Mouse (Mus musculus) embryo, embryonic 9.5 days (tissue): Measurements from ENCODE around the gene Saxo2.

Experiments used
- DNase-seq: peaks from one replicate; pipeline ENCODE4 v3.0.0-alpha.2; 2017; ENCODE audit errors: extremely low spot score

Saxo2 gene

DNA sequence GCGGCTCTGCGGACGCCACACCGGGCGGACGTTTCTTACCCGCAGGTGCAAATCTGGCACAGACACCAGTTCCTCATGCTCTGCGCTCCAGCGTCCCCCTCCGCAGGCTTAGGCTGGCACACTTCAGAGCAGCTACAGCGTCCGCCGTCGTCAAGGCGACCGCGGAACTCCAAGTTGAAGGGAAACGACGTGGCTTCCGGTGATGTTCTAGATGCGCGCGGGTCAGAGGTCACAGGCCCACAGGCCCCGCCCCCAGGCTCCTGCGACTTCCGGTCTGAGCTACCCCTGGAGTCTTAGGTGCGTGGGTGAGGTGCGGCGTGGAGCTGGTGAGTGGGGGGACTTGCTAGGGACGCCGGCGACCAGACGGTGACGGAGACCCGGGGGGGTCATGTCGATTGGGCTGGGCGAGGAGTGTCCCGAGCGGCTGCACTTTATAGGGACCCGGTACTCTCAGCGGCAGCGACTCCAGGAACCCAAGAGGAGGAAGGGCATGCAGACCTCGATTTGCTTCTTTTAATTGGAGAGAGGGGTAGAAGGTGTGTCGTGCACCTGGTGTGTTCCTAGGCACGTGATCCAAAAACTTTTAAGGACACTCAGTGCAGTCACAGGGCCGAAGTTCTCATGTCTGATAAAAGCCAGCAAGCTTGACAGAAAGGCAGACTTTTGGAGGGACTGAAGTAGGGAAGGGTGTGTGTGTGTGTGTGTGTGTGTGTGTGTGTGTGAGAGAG, at the start of gene Saxo2, which contains the start of gene Efl1:
Saxo2 (minus strand) TSS at position 176 of the 728 bp plus-strand sequence.
Efl1 (plus strand) TSS at position 262 of the 728 bp plus-strand sequence.
- peak; percentile 94 for DNase-seq

DNA sequence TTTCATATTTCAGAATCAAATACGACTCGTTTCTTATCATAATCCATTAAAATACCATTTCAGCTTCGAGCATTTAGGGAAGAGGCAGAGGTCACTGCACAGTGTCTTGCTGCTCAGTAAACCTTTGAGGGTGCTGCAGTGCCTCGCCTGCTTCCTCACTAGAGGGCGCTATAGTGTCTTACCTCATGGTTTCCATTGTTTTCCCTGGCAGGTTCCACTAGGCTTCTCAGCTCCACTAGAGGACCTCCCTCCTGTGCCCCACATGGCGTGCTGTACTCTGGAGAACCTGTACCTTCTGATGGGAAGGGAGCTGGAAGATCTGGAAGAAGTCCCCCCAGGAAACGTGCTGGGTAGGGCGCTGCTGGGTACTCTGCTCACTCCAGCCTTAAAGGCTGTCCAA, 49.3 kb upstream of the Saxo2 start:
- peak; percentile 17 for DNase-seq

DNA sequence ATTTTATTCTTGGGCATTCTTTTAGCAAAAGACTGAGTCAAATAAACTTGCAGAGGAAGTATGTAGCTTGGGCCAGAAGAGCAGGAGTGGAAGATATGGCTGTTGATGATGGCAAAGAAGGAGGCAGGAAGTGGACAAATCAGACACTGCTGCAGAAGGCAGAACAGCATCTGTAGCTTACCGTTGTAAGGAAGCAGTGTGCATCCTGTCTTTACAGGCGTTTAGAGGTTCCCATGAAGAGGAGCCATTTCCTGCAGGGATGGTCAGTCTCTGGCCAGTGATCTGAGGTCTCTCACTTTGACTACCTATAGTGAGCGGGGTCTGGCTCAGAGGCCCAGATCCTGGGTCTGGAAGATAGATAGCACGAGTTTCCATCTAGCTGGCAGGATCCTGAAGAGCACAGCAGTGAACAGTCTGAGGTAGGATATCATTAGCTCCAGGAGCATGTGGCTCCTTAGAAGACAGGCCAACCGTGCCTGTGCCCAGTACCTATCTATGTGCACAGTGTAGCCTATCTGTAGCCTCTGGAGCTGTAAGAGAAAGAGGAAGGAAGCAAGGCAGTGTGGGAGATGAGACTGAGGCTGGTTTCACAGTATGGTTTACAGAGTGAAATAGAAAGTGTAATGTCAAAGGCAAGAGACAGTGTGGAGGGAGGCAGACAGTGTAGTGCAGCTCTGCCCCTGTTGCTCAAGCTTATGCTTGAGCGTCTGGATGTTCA, 42.9 kb upstream of the Saxo2 start:
- no peak for DNase-seq

DNA sequence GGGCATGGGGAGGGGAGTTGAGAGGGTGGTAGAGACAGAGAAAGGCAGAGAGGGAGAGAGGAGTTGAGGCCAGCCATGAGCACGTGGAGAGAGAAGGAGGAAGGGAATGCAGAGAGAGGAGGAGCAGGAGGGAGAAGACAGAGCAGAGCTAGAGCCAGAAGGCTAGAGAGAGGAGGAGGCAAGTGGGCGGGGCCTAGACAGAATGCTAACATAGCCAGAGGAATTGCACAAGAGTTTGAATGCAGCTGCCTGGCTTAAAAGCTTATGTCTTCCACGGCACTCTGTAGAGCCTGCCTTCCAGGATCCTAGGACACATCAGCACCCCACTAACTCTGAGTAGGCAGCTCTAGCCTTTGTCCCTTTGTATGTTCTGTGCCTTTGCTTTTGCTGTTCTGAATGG, 40.4 kb upstream of the Saxo2 start:
- DNase-seq, result peak; percentile 4

DNA sequence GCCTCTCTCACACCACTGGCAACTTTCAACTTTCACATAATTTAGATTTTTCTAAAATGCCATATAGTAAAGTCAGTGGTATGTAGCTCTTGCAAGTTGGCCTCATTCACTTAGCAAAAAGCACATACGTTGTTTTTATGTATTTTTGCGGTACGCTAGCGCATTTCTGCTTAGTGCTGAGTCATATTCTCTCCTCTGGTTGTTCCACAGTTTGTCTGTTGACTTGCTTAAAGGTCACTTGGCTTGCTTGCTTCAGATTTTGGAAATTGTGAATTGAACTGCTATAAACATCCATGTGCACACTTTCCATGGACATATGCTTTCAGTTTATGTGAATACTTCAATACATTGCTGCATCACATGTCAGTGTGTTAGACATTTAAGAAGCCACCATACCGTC, 31.6 kb upstream of the Saxo2 start:
- DNase-seq, result no peak

DNA sequence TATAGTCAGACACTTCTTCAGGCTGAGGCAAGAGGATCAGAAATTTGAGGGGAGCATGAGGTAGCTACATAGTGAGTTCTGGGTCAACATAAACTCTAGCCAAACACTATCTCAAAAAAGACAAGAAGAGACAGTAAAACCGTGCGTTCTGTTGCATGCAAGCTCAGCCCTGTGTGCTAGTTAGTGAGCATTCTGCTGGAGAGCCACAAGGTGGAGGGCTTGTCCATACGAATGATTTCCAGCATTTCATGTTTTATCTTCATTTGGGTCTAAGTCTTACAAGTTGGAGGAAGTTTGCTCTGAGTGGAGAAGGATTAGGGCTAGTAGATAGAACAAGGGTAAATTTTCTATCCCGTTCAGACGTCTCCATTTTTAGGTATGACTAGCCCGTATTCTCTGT, 28.5 kb upstream of the Saxo2 start:
- no peak for DNase-seq

DNA sequence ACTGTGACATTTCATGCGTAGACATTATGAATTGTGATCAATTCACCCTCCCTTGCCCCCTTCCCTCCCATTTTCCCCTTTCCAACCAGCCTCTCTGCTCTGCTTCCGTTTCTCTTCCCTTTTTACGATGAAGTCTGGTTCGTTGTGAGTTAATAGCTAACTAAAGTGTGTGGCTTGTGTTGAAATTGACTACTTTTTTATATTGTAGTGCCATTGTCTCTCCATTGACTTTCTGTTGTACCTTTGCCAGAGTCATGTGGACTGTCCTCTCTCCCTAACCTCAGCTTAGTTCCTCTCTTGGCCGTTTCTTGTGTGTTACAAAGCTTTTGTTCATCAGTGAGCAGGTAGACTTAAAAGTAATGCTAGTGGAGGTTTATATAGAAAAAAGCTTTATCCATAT, 27.7 kb upstream of the Saxo2 start:
- DNase-seq, result no peak

DNA sequence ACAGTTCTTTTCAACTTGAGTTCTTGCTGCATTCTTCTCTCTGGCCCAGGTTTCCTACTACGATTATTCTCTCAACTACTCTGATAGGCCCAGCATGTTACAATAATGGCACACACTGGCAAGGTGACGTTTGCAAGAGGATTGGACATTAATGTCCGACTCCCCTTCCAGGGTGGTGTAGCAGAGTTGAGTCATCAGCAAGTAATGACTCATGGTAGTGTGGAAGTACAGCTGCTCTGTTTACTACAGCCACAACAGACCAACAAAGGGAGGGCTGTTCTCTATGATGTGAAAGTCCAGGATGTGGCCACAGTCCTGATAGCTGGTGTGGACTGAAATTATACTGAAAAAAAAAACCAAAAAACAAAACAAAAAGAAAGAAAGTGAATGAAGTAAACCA, 16.3 kb upstream of the Saxo2 start:
- DNase-seq, result no peak

DNA sequence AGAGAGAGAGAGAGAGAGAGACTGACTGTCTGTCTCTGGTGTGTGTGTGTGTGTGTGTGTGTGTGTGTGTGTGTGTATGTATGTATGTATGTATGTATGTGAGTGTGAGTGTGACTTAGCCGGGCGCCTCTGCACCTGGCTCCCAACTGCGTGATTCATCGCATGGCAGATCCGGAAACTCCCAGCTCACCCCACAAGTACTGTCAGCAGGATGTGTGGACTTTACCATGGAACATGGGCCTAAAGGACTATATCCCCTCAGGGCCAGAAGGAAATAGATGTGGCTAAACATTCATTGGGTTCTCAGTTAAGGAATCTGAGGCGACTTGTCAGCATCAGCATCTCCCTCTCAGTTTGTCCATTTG, 735 bp upstream of the Saxo2 start:
- DNase-seq, result no peak

DNA sequence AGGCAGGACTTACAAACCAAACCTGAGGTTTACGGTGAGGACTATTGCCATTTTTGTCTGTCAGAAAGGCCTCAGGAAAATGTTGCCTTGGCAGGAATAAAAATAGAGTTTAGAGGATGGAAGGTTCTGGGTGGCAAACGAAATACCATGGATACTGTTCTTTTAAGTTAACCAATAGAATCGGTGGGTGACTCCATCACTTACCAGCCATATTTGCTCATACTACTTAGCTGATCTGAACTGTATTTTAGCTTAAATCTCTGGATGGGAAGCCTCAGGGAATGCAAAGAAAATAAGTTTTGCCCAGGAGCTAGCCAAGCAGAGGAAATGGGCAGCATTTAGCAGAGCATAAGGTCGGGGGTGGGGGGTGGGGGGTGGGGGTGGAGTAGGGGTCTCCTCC, 419 bp downstream of the Saxo2 start:
- DNase-seq, result no peak

DNA sequence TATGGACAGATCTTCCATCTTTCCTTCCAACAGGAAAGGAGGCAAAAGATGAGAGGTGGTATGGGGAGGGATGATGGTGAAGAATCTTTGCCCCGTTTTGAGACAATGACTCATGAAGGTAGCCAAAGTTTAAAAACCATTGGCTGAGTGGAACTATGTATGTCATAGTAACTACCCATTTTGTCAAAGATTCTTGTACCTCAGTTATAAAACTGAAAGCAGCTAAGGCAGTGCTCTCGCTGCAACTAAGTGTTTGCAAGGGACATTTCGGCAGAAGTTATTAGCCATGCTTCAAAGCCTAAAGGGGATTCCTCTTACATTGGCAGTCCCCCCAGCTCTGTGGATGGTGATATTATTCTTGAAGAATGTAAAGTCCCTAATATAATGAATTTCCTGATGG, 1.1 kb downstream of the Saxo2 start:
- DNase-seq, result no peak

DNA sequence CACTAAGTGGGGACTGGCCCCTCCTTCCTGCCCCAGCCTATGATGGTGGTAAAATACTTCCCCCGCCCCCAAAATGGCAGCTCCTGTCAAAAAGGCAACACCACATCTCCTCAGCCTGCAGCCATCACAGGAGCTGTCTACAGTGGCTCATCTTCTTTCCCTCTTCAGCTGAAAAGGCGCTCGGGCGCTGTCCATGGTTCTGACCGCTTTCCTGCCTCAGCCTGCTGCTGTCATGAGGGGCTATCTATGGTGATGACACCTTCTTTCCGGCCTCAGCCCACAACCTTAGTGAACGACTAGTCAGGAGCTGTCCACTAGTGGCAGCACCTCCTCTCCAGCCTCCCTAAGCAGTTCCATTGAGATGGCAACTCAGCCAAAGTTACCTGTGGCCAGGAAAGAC, 23.0 kb downstream of the Saxo2 start:
- DNase-seq, result peak; percentile 63

DNA sequence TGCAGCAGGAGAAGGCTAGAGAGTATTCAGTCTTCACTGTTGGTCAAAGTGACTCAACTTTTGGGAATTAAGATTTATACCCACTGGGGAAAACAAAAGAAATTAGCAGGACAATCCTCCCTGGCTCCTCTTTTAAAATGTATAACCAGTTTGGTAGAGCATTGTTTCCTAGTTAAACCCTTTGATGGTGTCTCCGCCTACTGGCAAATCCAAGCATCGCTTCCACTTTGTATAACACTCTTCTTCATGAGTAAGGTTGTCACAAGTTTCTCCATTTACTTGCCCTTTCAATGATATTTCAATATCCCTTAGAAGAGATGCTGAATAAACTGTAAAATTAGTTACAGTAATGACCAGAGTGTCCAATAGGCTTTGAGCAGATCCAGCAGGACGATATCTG, 38.7 kb downstream of the Saxo2 start:
- no peak for DNase-seq

DNA sequence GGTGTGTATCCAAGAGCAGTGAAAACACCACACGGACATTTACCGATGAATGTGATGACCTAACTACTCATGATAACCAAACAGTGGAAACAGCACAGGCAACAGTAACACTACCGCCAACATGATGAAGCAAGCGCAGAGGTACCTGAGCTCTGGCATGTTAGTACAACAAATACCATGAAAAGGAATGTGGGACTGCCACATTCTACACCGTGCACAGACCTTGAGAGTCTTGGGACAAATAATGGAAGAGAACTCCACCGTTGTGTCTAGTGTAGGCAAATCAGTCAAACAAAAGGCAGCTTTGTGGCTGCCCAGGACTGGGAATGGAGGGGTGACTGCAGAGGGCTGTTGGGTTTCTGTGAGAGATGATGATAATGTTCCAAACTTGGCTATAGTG, 42.9 kb downstream of the Saxo2 start:
- no peak for DNase-seq

DNA sequence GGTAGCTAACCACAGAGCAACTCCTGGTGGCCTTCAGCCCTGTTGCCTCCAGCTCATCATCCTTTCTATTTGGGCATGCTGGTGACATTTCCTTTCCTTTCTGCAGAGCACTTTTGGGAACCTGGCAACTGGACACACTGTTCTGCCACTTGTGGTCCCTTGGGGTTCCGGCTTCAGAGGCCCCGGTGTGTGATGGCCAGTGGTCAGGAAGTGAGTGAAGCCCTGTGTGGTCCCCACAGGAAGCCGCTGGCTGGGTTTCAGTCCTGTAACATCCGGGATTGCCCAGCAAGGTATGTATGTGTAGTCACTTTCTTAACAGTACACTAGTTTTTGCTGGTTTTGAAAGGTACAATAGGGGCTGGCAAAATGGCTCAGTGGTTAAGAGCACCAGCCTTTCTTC, 46.3 kb downstream of the Saxo2 start:
- DNase-seq, result no peak

DNA sequence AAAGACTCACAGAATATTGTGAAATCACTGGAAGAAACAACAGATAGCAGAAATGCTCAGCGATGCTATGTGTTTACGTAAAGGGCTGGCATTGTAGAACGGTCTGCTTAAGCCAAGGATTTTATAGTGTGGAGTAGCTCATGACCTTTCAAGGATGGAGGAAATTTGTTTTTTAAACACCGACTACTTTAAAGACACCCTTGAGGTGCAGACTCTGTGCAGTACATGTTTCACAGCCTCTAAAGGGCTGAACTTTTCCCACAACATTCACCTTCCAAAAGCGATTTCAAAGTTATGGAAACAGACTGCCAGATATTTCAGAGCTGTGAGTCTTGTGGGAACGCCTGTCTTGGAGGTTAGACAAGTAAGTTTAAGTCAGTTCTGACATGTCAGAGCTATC, 57.4 kb downstream of the Saxo2 start:
- no peak for DNase-seq
